Mouse (Mus musculus) thymus, postnatal 36 days (tissue): ENCODE measurements around the gene Olfr177.

ENCODE experiments used
- DNase-seq, 2 experiments: peaks; one replicate each; pipeline ENCODE4 v3.0.0; 2022; ENCODE audit warnings: mixed read lengths in 2 of 2

The Olfr177 gene

GRCm38 (mm10) chr16:58874668-58875067 lies at the start of gene Olfr177:
Olfr177 (minus strand) TSS chr16:58874768.
- DNase-seq: no peak

DNA sequence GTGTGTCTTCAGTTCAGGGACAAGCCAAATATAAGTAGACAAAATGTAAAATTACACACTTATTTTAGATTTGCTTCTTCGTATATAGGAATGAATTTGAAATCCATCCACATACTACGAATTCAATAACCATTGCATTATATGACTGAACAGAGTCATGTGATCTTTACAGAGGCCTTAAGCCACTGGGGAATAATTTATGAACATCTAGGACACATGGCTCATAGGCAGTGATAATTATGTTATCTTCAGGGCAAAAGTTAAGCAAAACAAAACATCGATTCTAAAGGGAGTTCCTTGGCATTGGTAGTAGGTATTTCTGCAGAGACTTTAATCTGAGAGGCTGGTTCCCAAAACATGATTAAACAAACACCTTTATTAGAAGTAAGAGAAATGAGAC lies 17.4 kb upstream of the Olfr177 start, which contains the start of gene Olfr178:
Olfr178 (minus strand) TSS at position 101 of the 400 bp plus-strand sequence.
- no peak for DNase-seq

DNA sequence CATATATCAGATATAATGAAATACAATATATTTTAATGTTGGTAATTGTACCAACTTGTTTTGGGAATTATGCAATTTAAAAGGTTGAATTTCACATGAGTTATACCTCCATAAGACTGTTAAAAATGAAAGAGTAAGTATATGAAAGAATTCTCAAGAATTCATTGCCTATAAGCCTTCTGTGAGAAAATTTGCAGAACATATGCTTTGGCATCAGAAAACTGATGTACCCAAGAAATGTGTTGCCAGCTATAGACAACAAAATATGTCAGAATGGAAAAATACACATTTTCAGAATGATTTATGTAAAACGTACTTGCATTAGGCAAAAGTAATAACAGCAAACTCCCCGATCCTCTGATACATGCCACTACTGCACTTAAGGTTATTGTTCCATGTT lies 9.8 kb upstream of the Olfr177 start:
- DNase-seq: no peak

DNA sequence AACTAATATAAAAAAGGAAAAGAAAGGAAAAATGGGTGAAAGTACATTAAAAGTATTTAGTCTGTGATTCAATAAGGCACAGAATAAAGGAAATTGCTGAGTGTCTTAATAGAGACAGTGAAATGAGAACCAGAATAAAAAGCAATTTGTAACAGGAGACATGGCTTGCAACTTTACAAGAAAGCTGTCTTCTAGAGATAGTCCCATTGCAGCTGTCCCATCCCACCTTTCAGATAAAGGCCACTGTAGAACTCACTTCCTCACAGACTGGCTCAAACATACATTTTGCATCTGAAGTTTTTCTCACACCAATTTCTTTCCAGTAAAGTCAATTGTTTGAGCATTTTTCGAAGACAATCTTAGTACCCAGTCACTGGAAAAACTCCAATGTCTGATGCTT lies 13.1 kb downstream of the Olfr177 start:
- DNase-seq: no peak

DNA sequence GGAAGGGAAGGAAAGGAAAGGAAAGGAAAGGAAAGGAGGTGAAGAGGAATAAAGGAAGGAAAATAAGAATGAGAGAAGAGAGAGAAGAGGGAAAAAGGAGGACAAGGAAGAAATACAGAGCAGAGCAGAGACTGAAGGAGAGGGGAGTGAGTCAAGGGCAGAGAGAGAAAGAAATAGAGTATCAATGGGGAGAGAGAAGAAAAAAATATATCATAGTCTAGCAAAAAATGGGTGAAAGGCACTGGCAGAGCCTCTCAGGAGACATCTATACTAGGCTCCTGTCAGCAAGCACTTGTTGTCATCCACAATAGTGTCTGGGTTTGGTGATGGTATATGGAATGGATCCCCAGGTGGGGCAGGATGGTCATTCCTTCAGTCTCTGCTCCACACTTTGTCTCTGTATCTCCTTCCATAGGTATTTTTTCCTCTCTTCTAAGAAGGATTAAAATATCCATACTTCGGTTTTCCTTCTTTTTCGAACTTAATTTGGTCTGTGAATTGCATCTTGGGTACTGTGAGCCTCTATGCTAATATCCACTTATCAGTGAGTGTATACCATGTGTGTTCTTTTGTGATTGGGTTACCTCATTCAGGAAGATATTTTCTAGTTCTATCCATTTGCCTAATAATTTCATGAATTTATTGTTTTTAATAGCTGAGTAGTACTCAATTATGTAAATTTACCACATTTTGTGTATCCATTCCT lies 14.4 kb downstream of the Olfr177 start:
- no peak for DNase-seq

DNA sequence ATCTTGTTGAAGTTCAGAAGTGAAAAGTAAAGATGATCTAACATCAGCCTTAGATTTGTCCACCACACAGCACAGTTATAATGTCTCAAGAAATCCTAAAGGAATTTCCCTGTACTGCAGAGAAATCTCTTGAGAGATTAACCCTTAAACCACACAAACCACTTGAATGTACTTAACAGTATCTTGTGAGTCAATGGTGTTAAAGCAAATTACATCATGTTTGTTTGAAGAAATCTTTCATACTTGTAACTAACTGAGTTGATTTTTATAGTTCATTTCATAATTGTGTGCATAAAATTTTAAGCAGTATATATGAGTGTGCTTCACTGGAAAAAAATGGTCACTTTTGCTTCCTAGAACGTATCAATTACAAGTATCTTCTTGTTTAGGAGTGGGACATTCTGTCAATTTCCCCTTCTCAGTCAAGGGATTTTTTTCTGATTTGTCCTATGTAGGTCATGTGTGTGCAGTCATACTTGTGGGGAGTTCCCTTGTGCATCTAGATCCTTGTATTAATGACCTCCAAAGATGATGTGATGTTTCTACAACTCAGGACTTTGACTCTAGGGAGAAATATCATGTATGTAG lies 47.7 kb downstream of the Olfr177 start, which contains the start of gene Olfr175-ps1:
Olfr175-ps1 (minus strand) TSS at position 51 of the 588 bp plus-strand sequence.
- no peak for DNase-seq
